Mouse (Mus musculus) ovary, postnatal 36 days (tissue): Measurements from ENCODE around the gene Gm21962.
"Not testable (repeated sequence)": the region's sequence is repeated elsewhere in the genome, so short reads cannot be mapped to it uniquely, and the experiment has no call there.

Experiments used
- DNase-seq: peaks from one replicate; pipeline ENCODE4 v3.0.0; 2022; ENCODE audit warnings: low spot score, mixed read lengths

Gene Gm21962

DNA sequence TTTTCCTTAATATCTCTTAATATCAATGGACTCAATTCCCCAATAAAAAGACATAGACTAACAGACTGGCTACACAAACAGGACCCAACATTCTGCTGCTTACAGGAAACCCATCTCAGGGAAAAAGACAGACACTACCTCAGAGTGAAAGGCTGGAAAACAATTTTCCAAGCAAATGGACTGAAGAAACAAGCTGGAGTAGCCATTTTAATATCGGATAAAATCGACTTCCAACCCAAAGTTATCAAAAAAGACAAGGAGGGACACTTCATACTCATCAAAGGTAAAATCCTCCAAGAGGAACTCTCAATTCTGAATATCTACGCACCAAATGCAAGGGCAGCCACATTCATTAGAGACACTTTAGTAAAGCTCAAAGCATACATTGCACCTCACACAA, at the start of gene Gm21962:
Gene Gm21962, plus strand, starts transcription at position 301 of the 400 bp plus-strand sequence.
- not testable (repeated sequence) for DNase-seq

DNA sequence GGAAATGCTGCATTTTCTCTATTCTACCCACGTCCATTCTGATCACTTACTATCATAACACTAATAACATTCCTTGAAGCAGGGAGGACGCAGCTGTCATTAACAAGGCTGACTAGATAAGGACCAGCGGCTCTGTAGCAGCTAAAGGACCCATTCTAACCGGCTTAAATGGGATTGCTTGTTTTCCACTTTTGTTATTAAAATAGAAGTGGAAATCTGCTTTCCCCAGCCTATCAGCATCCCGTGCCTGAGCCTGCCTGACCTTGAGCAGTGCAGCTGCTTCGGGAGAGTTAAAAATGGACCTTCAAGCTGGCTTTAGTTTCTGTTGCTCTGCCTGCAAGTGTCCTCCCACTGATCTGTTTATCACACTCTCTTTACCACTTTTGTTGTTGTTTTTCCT, 49.2 kb upstream of the Gm21962 start:
- DNase-seq: peak; percentile 67

- peak; percentile 20 for DNase-seq
Measured at GRCm38 (mm10) chr3:137622895-137623580, 48.3 kb upstream of the Gm21962 start.

- DNase-seq: peak; percentile 89
Measured at GRCm38 (mm10) chr3:137623581-137624362, 47.6 kb upstream of the Gm21962 start.

DNA sequence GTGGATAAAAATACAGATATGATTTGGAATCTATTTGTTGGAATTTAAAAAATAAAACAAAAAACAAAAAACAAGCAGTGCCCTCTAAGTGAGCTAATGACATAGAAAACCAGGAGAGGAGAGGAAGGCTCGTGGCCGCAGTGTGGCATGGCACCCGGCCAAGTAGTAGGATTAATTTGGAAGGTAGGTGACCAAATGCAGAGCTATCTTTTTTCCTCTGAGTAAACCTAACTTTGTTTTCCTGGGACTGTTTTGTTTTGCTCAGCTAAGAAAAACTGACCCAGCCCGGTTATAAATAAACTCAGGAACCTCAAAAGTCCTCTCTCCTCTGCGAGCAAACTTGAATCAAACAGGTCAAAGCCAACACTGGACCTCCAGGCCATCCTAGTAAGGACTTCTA, 46.3 kb upstream of the Gm21962 start:
- DNase-seq: peak; percentile 16

DNA sequence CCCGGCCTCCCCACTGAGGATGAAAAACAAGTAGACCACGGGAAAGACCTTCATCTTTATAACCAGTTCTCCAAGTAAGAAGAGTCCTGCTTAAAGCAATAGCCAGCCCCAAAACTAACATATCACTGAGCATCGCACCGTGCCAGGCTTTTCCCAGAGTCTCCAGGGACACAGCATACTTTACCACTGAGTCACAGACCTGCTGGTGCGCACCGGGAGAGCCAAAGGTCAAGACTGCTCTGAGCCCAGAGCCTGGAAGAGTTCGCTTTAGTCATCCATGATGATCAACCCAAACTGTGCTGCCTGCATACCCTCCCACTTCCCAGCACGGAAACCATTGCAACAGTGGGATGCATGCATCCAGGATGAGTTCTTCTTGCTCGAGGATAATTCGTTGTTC, 37.6 kb upstream of the Gm21962 start:
- DNase-seq: no peak

- DNase-seq: no peak
Measured at GRCm38 (mm10) chr3:137636571-137636970, 34.8 kb upstream of the Gm21962 start.

- DNase-seq: no peak
Measured at GRCm38 (mm10) chr3:137641238-137641637, 30.1 kb upstream of the Gm21962 start.

GRCm38 (mm10) chr3:137642137-137642536, 29.2 kb upstream of the Gm21962 start:
- no peak for DNase-seq

- DNase-seq: no peak
Measured at GRCm38 (mm10) chr3:137642568-137642967, 28.8 kb upstream of the Gm21962 start.

GRCm38 (mm10) chr3:137644081-137644480, 27.2 kb upstream of the Gm21962 start:
- DNase-seq: no peak

GRCm38 (mm10) chr3:137644947-137645346, 26.4 kb upstream of the Gm21962 start:
- no peak for DNase-seq

DNA sequence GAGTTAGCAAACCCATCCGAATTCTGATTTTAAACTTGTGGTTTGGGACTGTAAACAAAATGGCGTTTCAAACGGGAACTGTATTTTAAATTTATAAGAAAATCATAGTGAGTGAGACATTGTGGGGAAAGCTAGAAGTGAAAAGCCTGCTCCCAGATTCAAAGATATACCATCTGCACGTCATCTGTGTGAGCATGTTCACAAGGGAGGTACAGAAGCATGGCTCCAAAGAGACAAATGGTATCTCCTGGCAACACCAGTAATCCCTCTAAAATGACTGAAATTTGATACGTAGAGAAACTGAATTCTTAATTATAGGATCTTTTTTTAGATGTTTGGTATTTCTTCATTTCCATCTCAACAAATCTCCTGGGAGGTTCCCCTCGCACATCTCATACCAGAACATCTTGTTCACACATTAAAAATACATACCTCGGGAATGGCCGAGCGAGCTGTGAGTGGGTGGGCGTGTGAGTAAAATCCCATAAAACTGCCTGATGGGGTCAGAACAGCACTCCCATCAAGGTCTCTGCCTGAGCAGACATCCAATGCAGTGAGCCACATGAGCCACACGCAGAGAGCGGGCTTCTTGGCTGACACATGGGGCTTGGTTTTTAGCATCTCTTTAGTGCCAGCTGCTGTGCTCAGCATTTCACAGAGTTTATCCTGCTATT, 23.8 kb upstream of the Gm21962 start:
- no peak for DNase-seq

DNA sequence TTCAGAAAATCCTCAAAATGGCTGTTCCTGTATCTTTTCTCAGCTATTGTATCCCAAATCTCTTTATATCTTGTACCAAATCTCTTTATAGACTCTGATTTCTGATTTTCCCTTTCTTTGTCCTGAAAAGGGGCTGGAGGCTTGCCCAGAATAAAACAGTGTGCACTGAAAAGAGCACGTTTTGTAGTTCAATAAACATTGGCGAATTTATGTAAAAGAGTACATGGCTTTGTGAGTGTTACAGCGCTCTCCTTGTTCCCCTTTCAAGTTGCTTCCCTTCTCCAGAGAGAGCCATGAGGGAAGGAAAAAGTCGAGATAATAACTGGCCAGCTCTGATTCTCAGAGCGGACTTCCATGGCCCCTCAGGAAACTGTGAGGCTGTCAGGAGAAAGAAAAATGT, 22.2 kb upstream of the Gm21962 start:
- DNase-seq: no peak

DNA sequence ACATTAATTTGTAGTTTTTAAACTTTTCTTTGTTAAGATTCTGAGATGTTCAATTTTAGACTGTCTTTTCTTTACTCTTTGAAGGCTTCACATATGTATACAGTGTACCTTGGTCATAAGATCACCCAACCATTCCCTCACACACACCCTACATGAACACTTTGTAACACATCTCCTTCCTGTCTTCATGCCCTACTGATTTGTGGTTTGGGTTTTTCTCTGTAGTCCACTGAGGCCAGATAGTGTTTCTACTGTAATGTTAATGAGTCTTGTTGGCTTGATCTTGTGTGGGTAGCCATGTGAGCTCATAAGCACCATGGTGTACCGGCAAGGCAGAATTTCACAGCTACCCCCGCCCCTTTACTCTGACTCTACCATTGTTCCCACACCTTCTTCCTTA, 18.5 kb upstream of the Gm21962 start:
- DNase-seq: no peak

DNA sequence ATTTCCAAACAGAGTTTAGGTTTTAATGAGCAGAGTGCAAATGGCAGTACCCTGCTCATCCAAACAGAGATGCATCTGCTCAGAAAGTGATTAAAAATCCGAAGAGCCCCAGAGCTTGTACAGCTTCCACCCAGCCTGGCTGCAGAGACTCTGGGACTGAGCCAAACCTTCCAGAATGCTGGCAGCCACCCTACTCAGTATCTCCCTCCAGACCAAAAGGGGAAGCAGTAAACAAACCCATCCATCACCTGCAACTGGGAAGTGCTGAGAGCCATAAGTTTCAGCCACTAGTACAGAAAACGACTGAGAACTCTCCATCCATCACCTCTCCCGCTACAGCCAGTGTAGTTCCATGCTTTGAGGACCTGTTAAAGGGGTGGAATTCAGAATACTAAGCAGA, 9.6 kb downstream of the Gm21962 start:
- DNase-seq: peak; percentile 59

- DNase-seq: no peak
Measured at GRCm38 (mm10) chr3:137682911-137683806, 11.8 kb downstream of the Gm21962 start.

- DNase-seq: no peak
Measured at GRCm38 (mm10) chr3:137683807-137684403, 12.6 kb downstream of the Gm21962 start.

DNA sequence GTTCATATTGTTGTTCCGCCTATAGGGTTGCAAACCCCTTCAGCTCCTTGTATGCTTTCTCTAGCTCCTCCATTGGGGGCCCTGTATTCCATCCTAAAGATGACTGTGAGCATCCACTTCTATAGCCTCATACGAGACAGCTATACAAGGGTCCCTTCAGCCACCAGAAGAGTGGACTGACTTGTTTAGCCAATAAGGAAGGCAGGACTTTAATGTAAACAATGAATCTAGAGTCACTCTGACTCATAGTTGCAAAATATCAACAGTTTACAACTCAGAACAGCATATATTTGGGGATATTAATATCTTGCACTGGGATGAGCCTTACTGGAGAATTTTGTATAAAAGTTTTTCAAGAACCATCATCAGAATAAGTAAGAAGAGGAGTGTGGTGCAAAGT, 15.6 kb downstream of the Gm21962 start:
- DNase-seq: no peak

DNA sequence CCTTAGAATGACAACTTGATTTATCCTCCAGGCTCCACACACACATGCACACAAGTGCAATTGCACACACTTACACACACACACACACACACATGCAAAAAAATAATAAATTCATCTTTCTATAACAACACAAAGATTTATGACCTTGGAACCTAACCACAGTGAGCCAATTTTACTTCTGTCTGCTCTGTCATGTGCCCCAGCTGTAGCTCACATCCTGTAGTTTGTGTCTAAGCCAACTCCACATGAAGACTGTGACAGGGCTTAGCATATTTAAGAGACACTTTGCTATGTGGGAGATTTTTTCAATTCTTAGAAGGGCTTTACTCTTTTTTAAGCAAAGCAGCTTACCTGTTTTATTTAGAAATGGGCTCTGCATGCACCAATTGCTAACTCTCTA, 20.2 kb downstream of the Gm21962 start:
- DNase-seq: no peak

GRCm38 (mm10) chr3:137715946-137716345, 44.6 kb downstream of the Gm21962 start:
- DNase-seq: no peak
